Mouse (Mus musculus): Measurements from ENCODE around the gene Glrx2.

- TF ChIP-seq CTCF (IDR thresholded peaks at IDR 0.05; ENCODE audit: low read depth) (no peak), EP300 (IDR thresholded peaks at IDR 0.05; ENCODE audit: low read depth) (no peak)
These were observed 50.1 kb downstream of the Glrx2 start for GRCm38 (mm10) chr1:143766238-143766637.

Measured in liver, postnatal 0 days (tissue).